Mouse (Mus musculus) embryonic facial prominence, embryonic 15.5 days (tissue): ENCODE measurements around the gene Hs3st1. TPM values are rescaled to one million over a fixed set of nuclear protein-coding genes. Genes with fewer than 3 reads are reported as not detected.

Source experiments
- ATAC-seq: fragments of 200-750 bp; cut with Nextera tagmentation; 2 replicates; pipeline ENCODE4 v1.8.0; 2017; ENCODE audit warnings: low read depth, moderate TSS enrichment; ENCODE audit not compliant: insufficient number of reproducible peaks, low FRiP score, low TSS enrichment
- H3K27ac ChIP-seq: fragments of 300-500 bp; sonication (generic); replicated peaks from 2 replicates; pipeline ENCODE4 v1.5.1; 2015; ENCODE audit warnings: mild to moderate bottlenecking, inconsistent platforms
- H3K27me3 ChIP-seq: fragments of 300-500 bp; sonication (generic); 2 replicates; pipeline ENCODE4 v1.6.1; 2015; ENCODE audit warnings: inconsistent platforms
- H3K36me3 ChIP-seq: fragments of 300-500 bp; sonication (generic); 2 replicates; pipeline ENCODE4 v1.6.1; 2015; ENCODE audit warnings: mild to moderate bottlenecking, inconsistent platforms
- H3K4me1 ChIP-seq: fragments of 300-500 bp; sonication (generic); 2 replicates; pipeline ENCODE4 v1.6.1; 2015; ENCODE audit warnings: inconsistent platforms
- H3K4me2 ChIP-seq: fragments of 300-500 bp; sonication (generic); replicated peaks from 2 replicates; pipeline ENCODE4 v1.6.1; 2015; ENCODE audit warnings: mild to moderate bottlenecking, inconsistent platforms
- H3K4me3 ChIP-seq: fragments of 300-500 bp; sonication (generic); replicated peaks from 2 replicates; pipeline ENCODE4 v1.5.1; 2015; ENCODE audit warnings: mild to moderate bottlenecking, inconsistent platforms
- H3K9ac ChIP-seq: fragments of 300-500 bp; sonication (generic); 2 replicates; pipeline ENCODE4 v1.6.1; 2015; ENCODE audit warnings: inconsistent platforms
- H3K9me3 ChIP-seq: fragments of 300-500 bp; sonication (generic); replicated peaks from 2 replicates; pipeline ENCODE4 v1.6.1; 2016; ENCODE audit warnings: inconsistent platforms
- WGBS: fragments of 180-500 bp; shearing (Covaris S2); methylation state at CpG from one replicate; pipeline ENCODE4 v1.1.7; 2015; 5-methylcytosine and 5-hydroxymethylcytosine counted together
- polyA plus RNA-seq: library from polyadenylated mRNA; unstranded; fragments of >200 nt; fragmentation: Nextera tagmentation; extraction: Ambion mirVana; gene quantifications from 2 replicates; pipeline ENCODE4 v1.2.1, GENCODE M21; 2015

Hs3st1 gene
- polyA plus RNA-seq, 1 experiment from 2014 or later: 22.1 TPM

DNA sequence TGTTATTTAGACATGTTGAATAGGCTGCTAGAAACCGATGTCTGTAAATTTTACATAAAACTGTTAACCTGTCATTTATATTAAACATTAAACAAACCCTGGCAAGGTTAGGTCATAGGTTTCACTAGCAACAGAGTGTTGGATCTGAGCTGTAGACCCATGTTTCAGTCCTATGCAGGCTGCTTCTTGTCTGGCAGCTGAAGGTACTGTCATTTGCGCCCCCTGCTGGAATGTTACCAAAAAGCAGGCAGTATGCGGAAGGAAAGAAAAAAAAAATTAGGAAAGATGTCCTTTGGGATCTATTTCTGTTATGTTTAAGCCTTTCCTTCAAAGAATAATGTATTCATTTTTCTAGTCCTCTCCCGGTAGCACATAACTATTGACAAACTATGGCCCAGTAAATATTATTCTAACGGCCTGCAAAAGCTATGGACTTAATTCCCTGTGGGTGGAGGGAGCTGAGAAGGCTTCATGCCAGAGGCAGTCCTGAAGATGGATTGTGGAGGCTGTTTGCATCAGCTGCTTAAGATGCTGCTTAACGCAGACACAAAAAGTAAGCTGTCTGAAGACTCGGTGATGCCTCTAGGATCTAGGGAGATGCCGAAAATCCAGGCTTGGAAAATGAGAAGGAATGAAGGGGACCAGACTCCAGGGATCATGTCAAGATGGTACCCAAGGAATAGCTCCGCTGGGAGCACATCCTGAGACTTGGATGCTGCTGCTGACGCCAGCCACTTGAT is 115.7 kb downstream of the Hs3st1 start:
- 44% methylated on average over 10 of the region's 10 CpGs for WGBS
- Histone ChIP-seq H3K27me3 (0 out of 2 replicates have a peak, but pooled peaks cover 2% of the 10 kb centered on the region), H3K36me3 (no peaks in the 10 kb centered on the region), H3K27ac (no peak overlapping the region), H3K9me3 (no peaks in the 10 kb centered on the region), H3K4me3 (no peak overlapping the region), H3K4me1 (peaks cover 17% of the 10 kb centered on the region; the same call in 1 of the 2 replicates), H3K4me2 (no peak overlapping the region), H3K9ac (no peak overlapping the region)
- no peak for ATAC-seq

DNA sequence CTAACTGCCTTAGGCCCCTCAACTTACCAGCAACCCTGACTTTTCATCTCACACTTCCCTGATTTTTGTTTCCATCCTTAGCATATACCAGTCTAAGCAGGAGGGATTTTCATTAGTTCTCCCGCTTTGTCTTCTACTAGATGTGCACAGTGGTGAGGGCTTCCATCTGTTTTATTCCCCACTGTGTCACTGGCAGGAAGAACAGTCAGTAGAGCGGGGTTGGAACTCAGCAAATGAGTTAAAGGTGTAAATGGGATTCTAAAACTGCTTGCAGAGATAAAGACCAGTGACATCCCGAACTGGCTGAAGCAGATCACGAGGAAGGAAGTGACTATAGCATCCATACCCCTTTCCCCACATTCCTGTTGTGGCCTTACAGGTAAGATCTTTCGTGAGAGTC is 116.3 kb downstream of the Hs3st1 start:
- Histone ChIP-seq H3K36me3 (no peaks in the 10 kb centered on the region), H3K9ac (no peak overlapping the region), H3K4me2 (no peak overlapping the region), H3K4me3 (no peak overlapping the region), H3K9me3 (no peaks in the 10 kb centered on the region), H3K27me3 (0 out of 2 replicates have a peak, but pooled peaks cover 2% of the 10 kb centered on the region), H3K27ac (no peak overlapping the region), H3K4me1 (peaks cover 12% of the 10 kb centered on the region; the same call in 1 of the 2 replicates)
- 82% methylated on average over 5 of the region's 5 CpGs for WGBS
- no peak for ATAC-seq

DNA sequence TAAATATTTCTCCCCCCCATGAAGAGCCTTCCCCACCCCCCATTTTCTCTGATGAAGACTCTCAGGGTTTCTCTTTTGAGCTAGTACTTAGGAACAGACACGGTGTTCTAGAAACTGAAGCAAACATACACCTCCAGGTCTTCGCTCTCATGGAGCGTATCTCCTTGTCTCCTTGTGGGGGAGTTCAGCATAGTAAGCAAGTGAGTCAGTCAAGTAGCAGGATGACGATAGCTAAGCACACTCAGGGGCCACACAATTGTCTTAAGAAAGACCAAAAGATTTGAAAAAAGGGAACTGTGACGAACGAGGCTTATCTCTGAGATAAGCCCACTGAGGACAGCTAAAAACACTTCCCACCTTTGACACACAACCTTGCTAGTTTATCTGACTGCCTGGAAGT is 117.4 kb downstream of the Hs3st1 start:
- Histone ChIP-seq H3K9me3 (no peaks in the 10 kb centered on the region), H3K27me3 (0 out of 2 replicates have a peak, but pooled peaks cover 2% of the 10 kb centered on the region), H3K4me3 (no peak overlapping the region), H3K9ac (no peak overlapping the region), H3K4me2 (no peak overlapping the region), H3K4me1 (peaks cover 2% of the 10 kb centered on the region; the same call in 1 of the 2 replicates), H3K27ac (no peak overlapping the region), H3K36me3 (no peaks in the 10 kb centered on the region)
- WGBS: 75% methylated on average over 6 of the region's 6 CpGs
- ATAC-seq: no peak

DNA sequence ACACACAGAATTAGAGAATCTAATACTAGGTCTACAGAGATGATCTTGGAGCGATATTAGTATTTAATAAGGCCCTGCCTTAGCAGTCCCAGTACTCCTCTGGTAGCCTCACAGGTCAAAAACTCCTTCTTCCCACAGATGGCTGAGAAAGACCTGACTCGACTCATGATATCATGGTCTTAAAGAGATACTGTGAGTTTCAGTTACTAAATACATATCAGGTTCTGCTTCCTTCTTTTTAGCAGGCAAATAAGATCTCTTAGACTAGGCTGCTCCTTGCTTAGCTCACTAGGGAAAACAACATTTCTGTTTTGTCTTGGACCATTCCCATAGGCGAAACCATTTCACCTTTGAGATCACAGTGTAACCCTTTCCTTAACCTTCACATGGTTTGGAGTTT is 119.2 kb downstream of the Hs3st1 start:
- 83% methylated on average over 3 of the region's 3 CpGs for WGBS
- no peak overlapping the region for H3K9ac ChIP-seq
- no peak overlapping the region for H3K27ac ChIP-seq
- no peaks in the 10 kb centered on the region for H3K4me1 ChIP-seq
- H3K9me3 ChIP-seq: no peaks in the 10 kb centered on the region
- H3K4me2 ChIP-seq: no peak overlapping the region
- no peak for ATAC-seq
- H3K36me3 ChIP-seq: no peaks in the 10 kb centered on the region
- H3K27me3 ChIP-seq: no peaks in the 10 kb centered on the region
- no peak overlapping the region for H3K4me3 ChIP-seq

- Histone ChIP-seq H3K9me3 (no peaks in the 10 kb centered on the region), H3K27ac (no peak overlapping the region), H3K4me3 (no peak overlapping the region), H3K4me1 (no peaks in the 10 kb centered on the region), H3K9ac (no peak overlapping the region), H3K36me3 (no peaks in the 10 kb centered on the region), H3K27me3 (no peaks in the 10 kb centered on the region), H3K4me2 (no peak overlapping the region)
- no peak for ATAC-seq
- 88% methylated on average over 8 of the region's 8 CpGs for WGBS
These were observed 120.8 kb downstream of the Hs3st1 start for GRCm38 (mm10) chr5:39634300-39635047.

- Histone ChIP-seq H3K27me3 (no peaks in the 10 kb centered on the region), H3K9ac (no peak overlapping the region), H3K4me1 (no peaks in the 10 kb centered on the region), H3K4me2 (no peak overlapping the region), H3K36me3 (no peaks in the 10 kb centered on the region), H3K27ac (no peak overlapping the region), H3K4me3 (no peak overlapping the region), H3K9me3 (no peaks in the 10 kb centered on the region)
- WGBS: 36% methylated on average over 1 of the region's 1 CpGs
- ATAC-seq: no peak
These were observed 122.1 kb downstream of the Hs3st1 start for GRCm38 (mm10) chr5:39633206-39633605.

- H3K27me3 ChIP-seq: no peaks in the 10 kb centered on the region
- no peak overlapping the region for H3K4me2 ChIP-seq
- no peak overlapping the region for H3K4me3 ChIP-seq
- WGBS: 90% methylated on average over 5 of the region's 5 CpGs
- H3K9ac ChIP-seq: no peak overlapping the region
- H3K4me1 ChIP-seq: no peaks in the 10 kb centered on the region
- no peak overlapping the region for H3K27ac ChIP-seq
- H3K9me3 ChIP-seq: no peaks in the 10 kb centered on the region
- no peaks in the 10 kb centered on the region for H3K36me3 ChIP-seq
- ATAC-seq: no peak
These were observed 124.4 kb downstream of the Hs3st1 start for GRCm38 (mm10) chr5:39630841-39631240.

- ATAC-seq: no peak
- Histone ChIP-seq H3K4me3 (no peak overlapping the region), H3K36me3 (no peaks in the 10 kb centered on the region), H3K4me1 (peaks cover 19% of the 10 kb centered on the region), H3K27ac (no peak overlapping the region), H3K4me2 (peak overlapping the region; percentile 19; the same call in 1 of the 2 replicates), H3K27me3 (no peaks in the 10 kb centered on the region), H3K9ac (no peak overlapping the region), H3K9me3 (no peaks in the 10 kb centered on the region)
- 48% methylated on average over 8 of the region's 8 CpGs for WGBS
These were observed 130.2 kb downstream of the Hs3st1 start for GRCm38 (mm10) chr5:39625037-39625473.

DNA sequence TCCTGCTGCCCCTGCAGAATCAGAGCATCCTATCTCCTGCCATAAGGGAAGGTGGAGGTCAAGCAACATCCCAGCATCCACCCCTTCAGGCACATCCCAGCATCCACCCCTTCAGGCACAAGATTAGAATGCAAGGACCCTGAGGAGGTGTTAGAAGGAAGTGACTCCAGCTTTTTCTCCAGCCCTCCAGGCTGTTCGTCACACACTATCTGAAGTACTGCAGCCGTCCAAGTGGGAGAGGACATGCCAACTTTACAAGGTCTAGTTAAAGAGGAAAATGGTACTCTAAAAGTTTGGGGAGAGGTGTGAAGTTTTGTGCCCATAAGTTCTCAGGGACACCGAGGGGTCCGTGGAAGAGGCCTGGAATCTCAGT is 131.1 kb downstream of the Hs3st1 start:
- Histone ChIP-seq H3K9ac (no peak overlapping the region), H3K4me3 (no peak overlapping the region), H3K4me1 (peaks cover 19% of the 10 kb centered on the region), H3K27me3 (no peaks in the 10 kb centered on the region), H3K27ac (no peak overlapping the region), H3K9me3 (no peaks in the 10 kb centered on the region), H3K4me2 (no peak overlapping the region), H3K36me3 (no peaks in the 10 kb centered on the region)
- 76% methylated on average over 4 of the region's 4 CpGs for whole genome bisulfite sequencing
- ATAC-seq: no peak

GRCm38 (mm10) chr5:39623304-39624217 is 131.7 kb downstream of the Hs3st1 start:
- Histone ChIP-seq H3K4me2 (no peak overlapping the region), H3K27me3 (no peaks in the 10 kb centered on the region), H3K36me3 (no peaks in the 10 kb centered on the region), H3K4me3 (no peak overlapping the region), H3K4me1 (peaks cover 19% of the 10 kb centered on the region), H3K9ac (no peak overlapping the region), H3K27ac (no peak overlapping the region), H3K9me3 (no peaks in the 10 kb centered on the region)
- WGBS: 48% methylated on average over 13 of the region's 13 CpGs
- no peak for ATAC-seq
